Mouse (Mus musculus) macrophage (primary cell): ENCODE results near the gene Slc12a1. TPM values are rescaled to one million over a fixed set of nuclear protein-coding genes. Genes with fewer than 3 reads are reported as not detected.

Experiments used
- H3K27ac ChIP-seq: fragments of 350-480 bp; formaldehyde crosslinking; 2 replicates; pipeline ENCODE4 v1.9.0; 2021
- H3K36me3 ChIP-seq: fragments of 350-480 bp; formaldehyde crosslinking; 2 replicates; pipeline ENCODE4 v1.9.0; 2021; ENCODE audit errors: inconsistent target
- H3K4me3 ChIP-seq: fragments of 350-480 bp; formaldehyde crosslinking; 2 replicates; pipeline ENCODE4 v1.9.0; 2021; ENCODE audit errors: inconsistent target
- H3K79me2 ChIP-seq: fragments of 350-480 bp; formaldehyde crosslinking; 2 replicates; pipeline ENCODE4 v1.9.0; 2021; ENCODE audit errors: inconsistent target
- WGBS: methylation state at CpG from one replicate; pipeline ENCODE4 v1.1.7; 2026; ENCODE audit warnings: inconsistent platforms; ENCODE audit not compliant: missing documents; 5-methylcytosine and 5-hydroxymethylcytosine counted together
- polyA plus RNA-seq: library from polyadenylated mRNA; stranded (reverse); fragments of 250-400 nt; gene quantifications from 3 replicates; pipeline ENCODE4 v1.2.4, GENCODE M21; 2018; ENCODE audit warnings: inconsistent platforms

The Slc12a1 gene
- polyA plus RNA-seq, 1 experiment from 2014 or later, result not detected

DNA sequence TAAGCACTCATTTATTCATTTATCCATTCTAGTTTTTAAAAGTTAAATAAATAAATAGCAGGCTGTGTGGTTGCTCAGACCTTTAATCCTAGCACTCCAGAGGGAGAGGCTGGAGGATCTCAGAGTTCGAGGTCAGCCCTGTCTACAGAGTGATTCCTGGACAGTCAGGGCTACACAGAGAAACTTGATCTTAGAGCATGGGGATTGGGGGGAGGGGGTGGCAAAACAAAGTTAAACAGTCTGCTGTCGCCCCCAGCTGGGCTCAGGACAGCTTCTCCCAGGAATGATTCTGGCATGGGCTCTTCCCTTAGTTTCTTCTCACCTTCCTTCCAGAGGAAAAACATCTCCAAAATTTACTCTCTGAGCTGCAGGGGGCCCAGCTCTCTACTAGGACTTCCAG, 3.2 kb downstream of the Slc12a1 start:
- 69% methylated on average over 2 of the region's 2 CpGs for WGBS
- H3K79me2 ChIP-seq, result no peaks in the 10 kb centered on the region
- H3K36me3 ChIP-seq, result no peaks in the 10 kb centered on the region
- H3K4me3 ChIP-seq, result no peak overlapping the region
- H3K27ac ChIP-seq, result no peak overlapping the region

DNA sequence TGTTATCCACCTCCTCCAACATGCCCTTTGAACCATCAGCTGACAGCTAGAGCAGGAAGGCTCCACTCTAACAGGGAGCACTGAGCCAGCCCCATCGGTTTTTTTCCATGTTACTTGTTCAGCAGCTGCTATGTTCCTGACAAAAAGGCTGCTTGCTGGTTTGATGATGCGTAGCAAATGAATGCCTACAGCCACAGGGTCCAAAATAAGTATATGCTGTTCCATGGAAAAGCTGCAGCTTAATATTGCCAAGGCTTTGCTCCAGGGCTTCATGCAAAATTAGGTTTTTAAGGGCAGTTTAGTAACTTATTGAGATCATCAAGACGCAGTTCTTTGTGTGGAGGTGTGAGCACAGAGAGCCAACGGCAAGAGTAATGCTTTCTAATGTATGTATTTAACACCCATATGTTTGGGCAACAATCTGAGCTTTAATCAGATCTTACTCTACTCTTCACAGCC, 9.7 kb downstream of the Slc12a1 start:
- 79% methylated on average over 4 of the region's 4 CpGs for WGBS
- no peaks in the 10 kb centered on the region for H3K36me3 ChIP-seq
- H3K27ac ChIP-seq, result no peak overlapping the region
- no peak overlapping the region for H3K4me3 ChIP-seq
- H3K79me2 ChIP-seq, result no peaks in the 10 kb centered on the region

DNA sequence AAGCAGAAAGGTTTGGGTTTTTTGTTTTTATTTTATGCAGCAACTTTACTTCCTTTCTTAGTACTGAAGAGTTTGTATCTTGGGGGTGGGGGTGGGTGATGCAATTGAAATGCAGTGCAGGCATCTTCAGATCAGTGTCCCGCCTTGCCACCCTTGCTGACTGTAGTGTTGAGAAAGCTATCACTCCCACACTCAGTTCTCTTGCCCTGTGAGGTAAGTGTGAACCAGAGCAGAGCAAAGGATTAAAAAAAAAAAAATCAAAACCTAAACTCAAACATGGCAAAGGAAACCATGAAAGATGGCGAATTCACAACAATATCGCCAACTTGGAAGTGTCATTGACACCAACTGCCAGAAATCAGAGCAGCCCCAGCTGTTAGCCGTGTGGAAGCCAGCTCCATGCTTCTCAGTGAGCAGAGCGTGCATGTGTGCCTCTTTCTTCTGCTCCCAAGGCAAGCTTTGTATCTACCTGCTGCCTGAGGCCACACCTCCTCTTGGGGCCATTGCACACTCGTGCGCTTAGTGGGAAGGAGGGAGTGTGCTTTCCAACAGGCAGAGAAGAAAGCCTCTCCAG, 26.0 kb downstream of the Slc12a1 start:
- Histone ChIP-seq H3K79me2 (no peaks in the 10 kb centered on the region), H3K27ac (no peak overlapping the region), H3K4me3 (no peak overlapping the region), H3K36me3 (no peaks in the 10 kb centered on the region)
- WGBS, result 99% methylated on average over 7 of the region's 7 CpGs

DNA sequence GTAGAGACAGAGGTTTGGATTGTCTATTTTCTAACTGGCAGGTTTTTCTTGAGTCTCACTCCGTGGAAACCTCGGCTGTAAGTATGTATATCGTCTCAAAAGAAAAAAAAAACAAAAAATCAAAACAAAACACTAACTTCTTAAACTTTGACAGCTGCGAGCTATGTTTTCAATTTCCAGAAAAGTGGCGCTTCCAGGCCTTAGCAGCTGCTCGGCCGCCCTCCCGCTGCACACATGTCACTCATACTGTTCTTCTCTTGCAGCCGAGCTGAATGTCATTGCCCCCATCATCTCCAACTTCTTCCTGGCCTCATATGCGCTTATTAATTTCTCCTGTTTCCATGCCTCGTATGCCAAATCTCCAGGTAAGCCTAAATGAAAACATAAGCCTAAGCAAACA, 35.6 kb downstream of the Slc12a1 start:
- 92% methylated on average over 11 of the region's 11 CpGs for WGBS
- Histone ChIP-seq H3K36me3 (no peaks in the 10 kb centered on the region), H3K4me3 (no peak overlapping the region), H3K79me2 (no peaks in the 10 kb centered on the region), H3K27ac (no peak overlapping the region)

DNA sequence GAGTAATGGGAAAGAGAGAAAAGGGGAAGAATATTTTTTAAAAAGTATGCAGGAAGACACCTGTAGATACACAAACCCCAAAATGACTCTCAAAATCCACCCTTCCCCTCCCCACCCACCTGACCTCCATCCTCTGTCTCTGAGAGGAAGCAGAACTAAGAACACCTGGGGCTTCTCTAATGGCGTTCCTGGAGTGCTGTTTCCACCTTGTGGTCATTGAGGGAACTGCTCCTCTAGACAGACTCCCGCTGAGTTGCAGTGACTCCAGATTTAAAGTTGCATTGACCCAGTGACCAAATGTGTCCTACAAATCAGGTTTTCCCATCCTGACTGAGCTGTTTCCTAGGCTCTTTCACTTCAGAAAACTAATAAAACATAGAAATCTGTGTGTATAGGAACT, 36.9 kb downstream of the Slc12a1 start:
- Histone ChIP-seq H3K36me3 (no peaks in the 10 kb centered on the region), H3K4me3 (no peak overlapping the region), H3K27ac (no peak overlapping the region), H3K79me2 (no peaks in the 10 kb centered on the region)
- WGBS, result 8% methylated on average over 2 of the region's 2 CpGs

DNA sequence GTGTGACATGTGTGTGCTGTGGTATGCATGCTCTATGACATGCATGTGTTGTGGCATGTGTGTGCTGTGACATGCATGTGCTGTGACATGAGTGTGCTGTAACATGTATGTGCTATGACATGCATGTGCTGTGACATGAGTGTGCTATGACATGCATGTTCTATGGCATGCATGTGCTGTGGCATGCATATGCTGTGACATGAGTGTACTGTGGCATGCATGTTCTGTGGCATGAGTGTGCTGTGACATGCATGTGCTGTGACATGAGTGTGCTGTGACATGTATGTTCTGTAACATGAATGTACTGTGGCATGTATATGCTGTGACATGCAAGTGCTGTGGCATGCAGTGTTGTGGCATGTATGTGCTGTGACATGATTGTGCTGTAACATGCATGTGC, 40.6 kb downstream of the Slc12a1 start:
- Histone ChIP-seq H3K36me3 (no peaks in the 10 kb centered on the region), H3K27ac (no peak overlapping the region), H3K4me3 (no peak overlapping the region), H3K79me2 (no peaks in the 10 kb centered on the region)

DNA sequence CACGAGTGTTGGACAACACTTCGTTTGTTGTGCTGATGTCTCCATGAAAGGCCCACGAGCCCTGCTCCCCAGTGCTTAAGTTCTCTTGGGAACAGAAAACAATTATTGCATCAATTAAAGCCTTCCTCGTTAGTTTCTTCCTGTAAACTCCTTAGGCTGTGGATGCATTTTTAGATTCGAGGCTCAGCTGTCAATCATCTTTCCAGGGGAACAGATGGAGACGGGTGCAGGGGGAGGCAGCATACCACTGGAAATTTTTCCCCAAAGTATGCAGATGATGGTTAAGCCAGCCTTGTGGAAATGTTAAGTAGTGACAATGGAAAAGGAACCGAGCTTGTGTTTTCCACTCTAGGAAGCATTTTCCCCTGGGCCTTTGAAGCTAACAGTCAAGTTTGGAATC, 44.5 kb downstream of the Slc12a1 start:
- Histone ChIP-seq H3K79me2 (no peaks in the 10 kb centered on the region), H3K27ac (no peak overlapping the region), H3K36me3 (no peaks in the 10 kb centered on the region), H3K4me3 (no peak overlapping the region)
- WGBS, result 80% methylated on average over 7 of the region's 7 CpGs

DNA sequence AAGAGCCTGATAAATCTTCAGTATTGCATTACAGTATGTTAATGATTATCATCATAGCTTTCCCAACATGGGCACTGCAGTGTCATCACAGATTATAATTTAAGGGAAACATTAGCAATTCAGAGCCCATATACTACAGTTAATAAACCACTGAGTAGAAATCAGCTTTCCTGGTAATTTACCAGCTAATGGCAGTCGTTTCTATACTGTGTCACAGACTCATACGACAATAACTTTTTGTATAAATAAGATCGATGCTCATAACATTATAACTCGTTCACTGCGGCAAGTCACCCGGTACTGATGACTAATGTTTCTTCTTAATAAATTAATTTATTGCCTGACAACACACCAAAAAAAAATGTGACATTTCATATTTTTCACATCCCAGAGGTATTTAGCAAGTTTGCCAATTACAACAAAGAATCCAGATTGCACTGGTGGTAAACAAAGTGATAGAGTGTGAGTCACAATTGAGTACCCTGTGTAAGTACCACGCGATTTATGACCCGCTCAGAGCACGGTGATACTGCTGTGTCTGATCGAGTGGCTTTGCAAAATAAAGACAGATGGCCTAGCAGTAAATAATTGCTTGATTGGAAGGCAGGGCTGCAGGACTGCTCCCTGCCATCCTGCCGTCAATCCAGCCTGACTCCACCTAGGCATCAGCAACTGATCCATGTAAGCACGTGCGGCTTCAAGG, 56.7 kb downstream of the Slc12a1 start:
- Histone ChIP-seq H3K79me2 (no peaks in the 10 kb centered on the region), H3K36me3 (no peaks in the 10 kb centered on the region), H3K27ac (no peak overlapping the region), H3K4me3 (no peak overlapping the region)
- WGBS, result 85% methylated on average over 14 of the region's 14 CpGs

DNA sequence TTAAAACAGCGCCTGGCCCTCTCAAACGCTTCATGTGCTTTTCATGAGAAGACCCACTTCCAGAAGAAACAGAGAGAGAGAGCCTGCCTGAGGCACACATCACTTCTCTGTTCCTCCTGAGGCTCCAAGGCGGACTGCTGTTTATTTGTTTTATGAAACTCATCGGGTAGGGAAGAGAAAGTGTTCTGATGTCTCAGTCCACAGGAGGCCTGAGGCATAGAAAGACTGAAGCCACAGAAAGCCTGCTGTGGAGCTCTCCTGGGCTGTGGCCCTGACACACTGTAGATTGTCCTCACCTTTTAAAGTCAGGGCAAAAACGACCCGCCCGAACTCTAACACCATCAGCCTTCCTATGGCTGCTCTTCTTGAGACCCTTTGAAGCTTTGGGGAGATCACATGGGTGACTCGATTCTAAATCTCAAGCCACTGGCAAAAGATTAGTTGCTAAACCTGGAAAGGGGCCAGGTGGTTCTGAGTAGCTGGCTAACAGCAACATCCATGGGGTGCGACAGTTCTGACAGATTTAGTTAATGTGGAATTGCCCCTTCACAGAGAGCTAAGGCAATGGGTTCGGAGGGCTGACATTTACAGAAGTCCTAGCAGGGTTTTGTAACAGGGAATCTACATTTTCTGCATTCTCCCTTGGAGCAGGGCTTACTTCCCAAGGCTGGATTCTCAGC, 59.7 kb downstream of the Slc12a1 start:
- 80% methylated on average over 10 of the region's 10 CpGs for WGBS
- H3K4me3 ChIP-seq, result no peak overlapping the region
- H3K79me2 ChIP-seq, result no peaks in the 10 kb centered on the region
- no peaks in the 10 kb centered on the region for H3K36me3 ChIP-seq
- H3K27ac ChIP-seq, result no peak overlapping the region

DNA sequence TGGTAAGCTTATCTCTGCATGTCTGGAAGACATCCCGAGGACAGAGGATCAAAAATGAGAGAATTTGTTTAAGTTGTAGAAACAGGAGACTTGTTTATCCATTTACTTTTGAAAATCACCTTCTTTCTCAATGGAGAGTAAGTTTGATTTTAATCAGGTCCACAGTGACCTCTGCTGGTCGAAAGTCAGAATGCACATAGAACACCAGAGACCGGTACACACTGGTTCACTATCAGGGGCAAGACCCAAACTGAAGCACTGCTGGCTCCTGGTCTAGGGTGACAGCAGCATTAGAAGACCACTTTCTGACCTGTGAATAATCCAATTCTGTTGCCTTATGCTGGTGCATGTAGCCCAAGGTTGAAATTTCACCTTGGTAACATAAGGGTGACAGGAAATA, 62.3 kb downstream of the Slc12a1 start:
- Histone ChIP-seq H3K4me3 (no peak overlapping the region), H3K36me3 (no peaks in the 10 kb centered on the region), H3K79me2 (no peaks in the 10 kb centered on the region), H3K27ac (no peak overlapping the region)
- 17% methylated on average over 3 of the region's 3 CpGs for WGBS

DNA sequence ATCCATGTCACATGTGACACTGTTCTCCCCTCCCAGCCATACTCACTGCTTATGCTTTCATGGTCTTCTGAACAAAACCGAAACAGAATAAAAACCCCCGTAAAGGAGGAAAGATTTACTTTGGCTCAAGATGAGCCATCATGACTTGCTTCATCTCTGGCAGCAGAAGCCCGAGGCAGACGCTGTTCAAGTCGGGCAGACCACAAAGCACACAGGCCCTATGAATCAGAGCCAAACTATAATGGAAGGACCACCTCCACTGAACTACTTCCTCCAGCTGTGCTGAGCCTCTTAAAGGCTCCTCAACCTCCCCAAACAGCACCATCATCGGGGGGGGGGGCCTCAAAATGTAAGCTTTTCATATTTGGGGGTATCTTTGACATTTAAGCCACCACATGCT, 65.0 kb downstream of the Slc12a1 start:
- WGBS, result 17% methylated on average over 6 of the region's 6 CpGs
- Histone ChIP-seq H3K79me2 (no peaks in the 10 kb centered on the region), H3K4me3 (no peak overlapping the region), H3K36me3 (no peaks in the 10 kb centered on the region), H3K27ac (no peak overlapping the region)

DNA sequence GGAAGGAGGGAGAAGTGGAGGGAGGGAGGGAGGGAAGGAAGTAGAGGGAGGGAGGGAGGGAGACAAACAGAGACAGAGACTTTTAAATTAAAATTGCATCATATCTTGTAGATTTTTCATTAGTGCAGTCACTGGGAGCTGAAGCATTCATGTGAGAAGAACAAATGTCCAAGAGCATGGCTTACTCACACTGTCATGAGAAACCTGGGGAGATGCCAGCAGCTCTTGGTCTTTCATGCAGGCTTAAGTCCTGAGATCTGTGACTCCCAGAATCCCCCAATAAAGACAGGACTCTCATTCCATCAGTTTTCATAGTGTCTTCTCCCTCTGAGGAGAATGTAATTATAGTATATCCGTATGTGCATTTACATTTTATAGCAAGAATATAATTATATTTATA, 66.3 kb downstream of the Slc12a1 start:
- no peak overlapping the region for H3K4me3 ChIP-seq
- H3K36me3 ChIP-seq, result no peaks in the 10 kb centered on the region
- 100% methylated on average over 1 of the region's 1 CpGs for WGBS
- H3K27ac ChIP-seq, result no peak overlapping the region
- H3K79me2 ChIP-seq, result no peaks in the 10 kb centered on the region

DNA sequence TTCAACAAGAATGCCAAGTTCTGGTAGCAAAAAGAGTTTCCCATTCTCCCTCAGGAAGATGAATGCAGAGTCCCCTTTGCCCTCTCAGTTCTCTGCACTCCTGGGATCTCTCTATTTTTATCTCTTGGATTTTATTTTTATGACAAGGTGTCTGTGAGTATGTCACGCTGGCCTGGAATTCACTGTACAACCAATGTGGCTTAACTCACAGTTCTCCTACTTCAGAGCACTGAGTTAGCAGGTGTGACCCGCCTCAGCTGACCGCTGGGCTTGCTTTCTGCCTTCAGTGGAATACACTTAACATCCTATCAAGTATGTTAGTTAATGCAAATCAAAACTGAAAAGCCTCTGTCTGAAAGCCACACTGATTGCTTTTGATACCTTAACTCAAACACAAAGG, 67.0 kb downstream of the Slc12a1 start:
- H3K79me2 ChIP-seq, result no peaks in the 10 kb centered on the region
- H3K4me3 ChIP-seq, result no peak overlapping the region
- H3K27ac ChIP-seq, result no peak overlapping the region
- WGBS, result 94% methylated on average over 3 of the region's 3 CpGs
- H3K36me3 ChIP-seq, result no peaks in the 10 kb centered on the region

DNA sequence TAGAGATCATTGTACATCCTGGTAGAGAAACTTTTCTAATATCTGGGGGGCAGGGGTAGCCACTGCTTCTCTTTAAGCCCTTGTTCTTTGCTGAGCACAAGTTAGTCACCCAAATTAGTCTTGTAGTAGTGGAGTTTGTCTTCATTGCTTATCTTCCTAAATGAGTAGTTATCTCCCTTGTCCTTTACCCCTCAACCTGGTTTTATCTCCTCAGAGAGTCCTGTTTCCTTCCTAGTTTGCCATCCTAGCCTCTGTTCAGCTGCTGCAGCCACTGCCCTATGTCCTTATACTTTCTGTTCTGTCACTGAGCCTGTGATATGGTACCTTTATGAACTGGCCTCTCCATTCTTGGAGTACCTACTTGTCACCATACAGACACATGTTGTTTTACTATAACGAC, 69.4 kb downstream of the Slc12a1 start:
- Histone ChIP-seq H3K36me3 (no peaks in the 10 kb centered on the region), H3K79me2 (no peaks in the 10 kb centered on the region), H3K4me3 (no peak overlapping the region), H3K27ac (no peak overlapping the region)
- 79% methylated on average over 1 of the region's 1 CpGs for WGBS
